Mouse (Mus musculus) small intestine, adult 2 months (tissue): Measurements from ENCODE around the gene Nbea. TPM values are rescaled to one million over a fixed set of nuclear protein-coding genes. Genes with fewer than 3 reads are reported as not detected.

Source experiments
- H3K27ac ChIP-seq: fragments of 200-500 bp; 2 replicates; pipeline ENCODE4 v1.5.1; 2012; ENCODE audit warnings: low read depth, low read length, control low read depth, inconsistent platforms; ENCODE audit not compliant: insufficient read depth
- H3K27me3 ChIP-seq: fragments of 200-500 bp; 2 replicates; pipeline ENCODE4 v1.6.1; 2012; ENCODE audit warnings: mild to moderate bottlenecking, moderate library complexity, low read length, inconsistent platforms; ENCODE audit not compliant: control insufficient read depth, insufficient read depth
- H3K36me3 ChIP-seq: fragments of 200-500 bp; 2 replicates; pipeline ENCODE4 v1.6.1; 2012; ENCODE audit warnings: mild to moderate bottlenecking, low read length, control low read depth, inconsistent platforms; ENCODE audit not compliant: control insufficient read depth, insufficient read depth
- H3K4me1 ChIP-seq: fragments of 200-500 bp; 2 replicates; pipeline ENCODE4 v1.6.1; 2012; ENCODE audit warnings: low read length, inconsistent platforms, mixed read lengths; ENCODE audit not compliant: control insufficient read depth, insufficient read depth, insufficient read length
- H3K4me3 ChIP-seq: fragments of 200-500 bp; 2 replicates; pipeline ENCODE4 v1.5.1; 2012; ENCODE audit warnings: low read depth, mild to moderate bottlenecking, control low read depth, inconsistent platforms, low read length, moderate library complexity
- CTCF ChIP-seq: fragments of 200-500 bp; IDR thresholded peaks from 2 replicates; pipeline ENCODE4 v1.5.1; 2012; ENCODE audit warnings: low read depth, mild to moderate bottlenecking, control low read depth, inconsistent platforms, low read length, moderate library complexity, mixed read lengths; ENCODE audit not compliant: insufficient replicate concordance, insufficient read length; ENCODE audit errors: extremely low read depth
- POLR2A ChIP-seq: fragments of 200-500 bp; IDR thresholded peaks from 2 replicates; pipeline ENCODE4 v1.6.1; 2012; ENCODE audit warnings: low read depth, mild to moderate bottlenecking, control low read depth, inconsistent platforms, low read length, moderate library complexity
- WGBS: fragments of 180-500 bp; shearing (Covaris S2); methylation state at CpG from one replicate; pipeline ENCODE4 v1.1.7; 2018; 5-methylcytosine and 5-hydroxymethylcytosine counted together
- polyA plus RNA-seq: library from polyadenylated mRNA; depleted of rRNA; stranded (reverse); fragments of >200 nt; gene quantifications from 2 replicates; pipeline ENCODE4 v1.2.3, GENCODE M21; 2012

The Nbea gene
- polyA plus RNA-seq, 1 experiment: 2.4 TPM

DNA sequence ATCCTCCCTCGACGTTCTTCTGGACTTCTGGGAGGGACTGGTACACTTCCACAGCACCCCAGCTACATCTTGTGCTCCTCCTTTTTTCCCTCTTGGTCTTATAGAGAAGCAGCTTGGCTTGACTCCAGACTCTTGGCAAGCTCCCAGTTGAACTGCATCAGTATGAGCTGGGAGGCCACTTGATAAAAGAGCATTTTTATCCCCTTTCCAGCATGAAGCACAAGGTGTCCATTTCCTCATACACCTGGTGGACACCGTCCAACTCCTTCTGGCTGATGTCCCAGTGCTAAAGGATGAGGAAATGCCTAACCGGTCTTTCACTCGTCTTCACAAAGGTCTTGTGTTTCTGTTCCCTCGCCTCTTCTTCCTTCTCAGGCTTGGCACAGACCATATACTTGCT is 115.7 kb downstream of the Nbea start:
- H3K27me3 ChIP-seq: no peaks in the 10 kb centered on the region
- H3K27ac ChIP-seq: no peak overlapping the region
- H3K4me3 ChIP-seq: no peak overlapping the region
- H3K36me3 ChIP-seq: no peaks in the 10 kb centered on the region
- 19% methylated on average over 6 of the region's 6 CpGs for WGBS
- TF ChIP-seq CTCF (no peak), POLR2A (no peak)
- peaks cover 5% of the 10 kb centered on the region; the same call in 1 of the 2 replicates for H3K4me1 ChIP-seq

- Histone ChIP-seq H3K27ac (no peak overlapping the region), H3K4me1 (peaks cover 5% of the 10 kb centered on the region; the same call in 1 of the 2 replicates), H3K36me3 (no peaks in the 10 kb centered on the region), H3K4me3 (no peak overlapping the region), H3K27me3 (no peaks in the 10 kb centered on the region)
- no peak for TF ChIP-seq CTCF
- 89% methylated on average over 1 of the region's 1 CpGs for whole genome bisulfite sequencing
Measured at GRCm38 (mm10) chr3:56066360-56067040, 117.0 kb downstream of the Nbea start.

- Histone ChIP-seq H3K36me3 (no peaks in the 10 kb centered on the region), H3K4me3 (no peak overlapping the region), H3K27ac (no peak overlapping the region), H3K4me1 (peaks cover 5% of the 10 kb centered on the region; the same call in 1 of the 2 replicates), H3K27me3 (no peaks in the 10 kb centered on the region)
- WGBS: 81% methylated on average over 4 of the region's 4 CpGs
- TF ChIP-seq POLR2A: no peak
- no peak for TF ChIP-seq CTCF
Measured at GRCm38 (mm10) chr3:56065234-56065633, 118.3 kb downstream of the Nbea start.

DNA sequence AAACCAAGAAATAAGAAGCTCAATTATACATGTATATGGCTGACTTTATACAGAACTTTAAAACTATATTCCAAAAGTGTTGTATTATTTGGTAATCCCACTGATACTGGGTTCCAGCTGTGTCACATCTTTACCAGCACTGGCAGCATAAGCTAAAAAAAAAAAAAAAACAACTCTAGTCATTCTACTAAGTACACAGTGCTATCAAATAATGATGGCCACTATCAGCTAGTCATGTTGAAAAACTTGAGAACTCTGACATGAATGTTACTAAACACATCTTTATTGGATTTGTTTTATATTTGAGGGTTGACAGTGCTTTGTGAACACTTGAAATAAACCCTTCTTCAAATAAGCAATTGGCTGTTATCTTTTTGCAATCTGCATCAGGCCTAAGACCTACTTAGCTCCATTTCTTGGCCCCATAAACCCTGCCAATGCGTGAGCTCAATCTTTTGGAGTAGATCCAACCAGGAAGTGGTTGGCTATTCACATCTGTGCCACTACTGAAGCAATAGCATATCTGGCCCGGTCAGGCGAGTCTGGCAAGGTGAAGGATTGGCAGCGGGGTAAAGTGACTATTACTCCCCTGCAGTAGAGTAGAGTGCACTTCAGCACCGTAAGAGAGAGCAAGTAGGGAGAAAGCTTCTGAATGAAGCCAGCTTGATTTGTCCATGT is 137.7 kb downstream of the Nbea start:
- H3K36me3 ChIP-seq: no peaks in the 10 kb centered on the region
- H3K27ac ChIP-seq: no peak overlapping the region
- no peaks in the 10 kb centered on the region for H3K27me3 ChIP-seq
- no peak overlapping the region for H3K4me3 ChIP-seq
- WGBS: 22% methylated on average over 5 of the region's 5 CpGs
- TF ChIP-seq POLR2A (no peak), CTCF (no peak)
- peaks cover 2% of the 10 kb centered on the region; the same call in 1 of the 2 replicates for H3K4me1 ChIP-seq

GRCm38 (mm10) chr3:56043091-56043490 is 140.4 kb downstream of the Nbea start:
- H3K36me3 ChIP-seq: no peaks in the 10 kb centered on the region
- TF ChIP-seq CTCF (no peak), POLR2A (no peak)
- 79% methylated on average over 1 of the region's 1 CpGs for WGBS
- H3K27ac ChIP-seq: no peak overlapping the region
- H3K27me3 ChIP-seq: no peaks in the 10 kb centered on the region
- no peak overlapping the region for H3K4me3 ChIP-seq
- peaks cover 2% of the 10 kb centered on the region; the same call in 1 of the 2 replicates for H3K4me1 ChIP-seq

DNA sequence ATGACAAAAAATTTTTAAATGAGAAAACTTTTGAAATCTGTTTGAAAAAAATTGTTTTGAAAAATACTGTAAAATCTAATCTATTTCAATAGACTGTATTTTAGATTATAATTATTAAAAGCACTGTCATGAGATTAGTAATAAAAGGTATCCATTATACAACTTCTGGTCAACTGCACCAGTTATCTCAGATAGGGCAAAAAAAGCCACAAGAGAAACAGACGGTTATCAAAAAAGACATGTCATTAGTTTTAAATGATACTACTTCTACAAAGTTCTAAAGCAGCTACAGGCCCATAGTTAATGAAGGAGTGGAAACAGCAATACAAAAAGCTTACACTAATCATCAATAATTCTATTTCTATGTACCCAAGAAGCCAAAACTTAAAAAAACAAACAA is 144.0 kb downstream of the Nbea start:
- WGBS: 93% methylated on average over 1 of the region's 1 CpGs
- no peaks in the 10 kb centered on the region for H3K27me3 ChIP-seq

DNA sequence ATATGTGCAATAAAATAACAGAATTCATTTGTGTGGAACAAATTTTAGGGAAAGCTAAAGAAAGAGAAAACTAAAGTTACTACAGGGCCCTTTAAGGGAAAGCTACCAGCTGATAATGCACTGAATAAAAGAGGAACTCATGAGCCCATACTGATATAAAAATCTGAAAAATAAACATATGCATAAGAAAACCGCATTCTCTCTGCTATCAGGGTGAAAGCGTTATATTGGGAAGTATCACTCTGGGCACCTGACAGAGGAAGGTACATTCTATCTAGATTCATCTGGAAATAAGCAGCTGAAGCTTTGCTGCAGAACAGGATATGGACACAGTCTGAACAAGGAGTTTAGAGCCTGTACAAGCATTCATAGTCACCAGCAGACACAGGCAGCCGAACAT is 148.9 kb downstream of the Nbea start:
- no peaks in the 10 kb centered on the region for H3K4me1 ChIP-seq
- no peak overlapping the region for H3K4me3 ChIP-seq
- TF ChIP-seq POLR2A (no peak), CTCF (no peak)
- no peaks in the 10 kb centered on the region for H3K27me3 ChIP-seq
- no peaks in the 10 kb centered on the region for H3K36me3 ChIP-seq
- 71% methylated on average over 3 of the region's 3 CpGs for WGBS
- no peak overlapping the region for H3K27ac ChIP-seq

More for the DNA sequence above, 144.0 kb downstream of the Nbea start:
- Histone ChIP-seq H3K4me3 (no peak overlapping the region), H3K27ac (no peak overlapping the region), H3K4me1 (no peaks in the 10 kb centered on the region), H3K36me3 (no peaks in the 10 kb centered on the region)
- TF ChIP-seq POLR2A: no peak
- no peak for TF ChIP-seq CTCF

GRCm38 (mm10) chr3:56018494-56018893 is 165.0 kb downstream of the Nbea start:
- Histone ChIP-seq H3K27me3 (no peaks in the 10 kb centered on the region), H3K27ac (no peak overlapping the region), H3K36me3 (no peaks in the 10 kb centered on the region), H3K4me1 (no peaks in the 10 kb centered on the region), H3K4me3 (no peak overlapping the region)
- WGBS: 91% methylated on average over 3 of the region's 3 CpGs
- no peak for TF ChIP-seq POLR2A
- no peak for TF ChIP-seq CTCF
